Mouse (Mus musculus) brain, embryonic 14.5 days (tissue): ENCODE results near the gene Knstrn. TPM values are rescaled to one million over a fixed set of nuclear protein-coding genes. Genes with fewer than 3 reads are reported as not detected.

Source experiments
- DNase-seq: peaks from one replicate; pipeline ENCODE4 v3.0.0-alpha.2; 2011; ENCODE audit warnings: low read depth
- CTCF ChIP-seq: fragments of 200-500 bp; IDR thresholded peaks from 2 replicates; pipeline ENCODE4 v1.5.1; 2012; ENCODE audit warnings: inconsistent platforms, mild to moderate bottlenecking, moderate library complexity, borderline replicate concordance; ENCODE audit not compliant: insufficient read depth, insufficient read length; ENCODE audit errors: extremely low read depth
- POLR2A ChIP-seq: fragments of 200-500 bp; IDR thresholded peaks from 2 replicates; pipeline ENCODE4 v1.6.1; 2012; ENCODE audit warnings: mild to moderate bottlenecking, inconsistent platforms, borderline replicate concordance; ENCODE audit not compliant: poor library complexity, insufficient read depth, insufficient read length, severe bottlenecking; ENCODE audit errors: extremely low read depth
- polyA plus RNA-seq: library from polyadenylated mRNA; depleted of rRNA; stranded (reverse); fragments of >200 nt; gene quantifications from 2 replicates; pipeline ENCODE4 v1.2.3, GENCODE M21; 2012; rRNA removed

Knstrn gene
- polyA plus RNA-seq, 1 experiment, result 24.4 TPM

DNA sequence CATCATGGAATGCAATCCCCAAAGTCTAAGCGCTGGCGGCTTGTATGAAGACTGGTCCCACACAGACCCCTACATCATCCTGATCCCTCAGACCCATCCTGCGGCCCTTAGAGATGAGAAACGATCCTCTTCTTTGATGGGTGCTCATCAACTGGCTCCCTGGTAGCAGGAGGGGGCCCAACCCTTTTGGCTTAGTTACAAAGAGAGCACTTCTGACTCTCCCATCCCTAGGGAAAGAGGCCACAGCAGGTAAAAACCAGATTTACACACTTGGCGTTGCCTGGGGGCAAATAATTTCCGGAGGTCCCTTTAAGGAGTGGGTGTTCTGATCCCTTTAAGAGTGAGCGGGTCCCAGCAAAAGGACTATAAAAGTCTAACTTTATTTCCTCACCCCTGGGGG lies 83.6 kb downstream of the Knstrn start:
- no peak for DNase-seq
- TF ChIP-seq POLR2A, result no peak
- no peak for TF ChIP-seq CTCF

DNA sequence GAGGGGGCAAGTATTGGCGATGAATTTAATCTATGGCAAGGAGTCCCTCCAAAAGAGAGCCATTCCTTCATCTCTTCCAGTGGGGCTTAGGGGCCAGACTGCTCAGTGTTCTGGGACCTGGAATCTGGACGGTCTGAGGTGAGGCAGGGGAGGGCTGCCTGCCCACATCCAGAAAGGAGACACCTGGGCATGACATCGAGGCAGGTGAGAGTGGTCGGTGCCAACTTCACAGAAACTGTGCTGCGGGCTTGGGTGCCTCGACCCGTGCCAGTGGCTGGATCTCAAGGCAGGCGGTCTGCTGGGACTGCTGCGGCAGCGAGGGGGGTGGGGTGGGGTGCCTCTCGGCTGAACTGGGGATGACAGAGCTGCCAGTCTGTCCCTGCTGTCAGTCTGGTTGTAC lies 84.0 kb downstream of the Knstrn start:
- no peak for TF ChIP-seq POLR2A
- no peak for TF ChIP-seq CTCF

DNA sequence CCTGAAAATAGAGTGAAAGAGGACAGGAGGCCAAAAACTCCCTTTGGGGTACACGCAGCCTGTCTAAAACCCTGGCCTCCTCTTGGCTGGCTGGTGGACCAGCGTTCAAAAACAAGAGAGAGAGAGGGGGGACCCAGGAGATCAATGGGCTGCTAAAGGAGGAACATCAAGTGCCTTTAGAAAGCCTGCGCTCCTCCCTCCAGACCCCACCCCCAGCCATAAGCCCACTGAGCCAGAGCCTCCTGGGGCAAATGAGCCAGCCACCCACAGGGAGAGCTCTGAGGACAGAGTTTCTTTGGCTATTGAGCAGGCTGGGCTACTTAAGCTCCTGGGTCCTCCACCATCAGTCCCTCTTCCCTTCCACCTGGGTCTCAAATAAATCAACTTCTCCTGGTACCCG lies 85.0 kb downstream of the Knstrn start:
- DNase-seq, result no peak
- TF ChIP-seq CTCF (no peak), POLR2A (no peak)

More for the DNA sequence above, 84.0 kb downstream of the Knstrn start:
- no peak for DNase-seq

DNA sequence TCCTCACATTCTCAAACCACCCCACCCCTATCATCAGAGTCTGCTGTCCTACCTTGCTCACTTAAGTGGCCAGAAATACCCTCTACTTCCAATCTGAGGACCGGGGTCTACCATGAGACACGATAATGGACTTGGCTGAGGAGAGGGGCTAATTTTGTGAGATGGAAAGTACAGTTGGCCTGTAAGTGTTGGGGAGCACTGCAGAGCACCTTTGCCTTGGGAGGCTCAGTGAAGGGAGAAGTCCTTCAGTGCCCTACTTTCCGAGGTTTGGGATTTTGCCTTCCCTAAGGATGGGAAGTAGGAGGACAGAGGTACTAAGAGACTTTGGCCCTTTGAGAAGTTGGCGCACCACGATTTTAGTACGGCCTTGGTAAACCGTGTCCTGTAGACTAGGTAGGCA lies 85.5 kb downstream of the Knstrn start:
- DNase-seq, result no peak

DNA sequence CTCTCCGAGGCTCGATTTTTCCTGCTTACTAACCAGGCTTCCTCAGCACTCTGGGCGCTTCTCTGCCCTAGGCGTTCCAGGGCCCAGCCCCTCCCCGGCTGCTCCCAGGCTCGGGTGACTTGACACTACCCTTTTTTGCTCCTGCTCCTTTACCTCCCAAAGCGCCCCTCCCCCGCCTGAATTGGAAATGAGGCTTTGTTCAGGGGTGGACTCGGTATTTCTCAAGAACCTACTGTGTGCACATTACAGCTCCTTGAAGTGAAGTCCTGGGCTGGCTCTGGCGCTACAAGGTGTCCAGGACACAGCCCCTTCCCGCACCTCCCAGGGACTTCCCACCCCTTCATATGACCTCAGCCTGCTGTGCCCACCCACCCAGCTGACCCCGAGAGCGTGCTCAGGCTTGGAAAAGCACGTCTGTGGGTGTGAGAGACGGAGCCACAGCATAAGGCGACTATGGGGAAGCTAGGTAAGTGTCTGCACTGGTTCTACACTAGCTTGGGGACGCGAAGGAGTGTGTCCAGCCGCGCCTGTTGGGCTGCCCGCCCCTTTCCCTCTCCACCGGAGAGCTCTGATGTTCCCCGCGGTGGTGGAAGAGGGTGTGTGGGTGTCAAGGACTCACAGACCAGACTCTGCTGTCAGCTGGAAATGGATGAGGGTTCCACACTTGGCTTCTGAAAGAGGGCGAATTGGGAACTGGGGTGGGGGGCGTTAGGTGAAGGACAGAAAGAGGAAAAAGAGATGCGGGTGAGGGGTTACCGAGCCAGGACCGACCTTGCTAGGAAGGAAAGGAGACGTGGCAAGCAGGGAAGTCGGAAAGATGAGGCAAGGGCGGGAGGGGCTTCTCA lies 86.4 kb downstream of the Knstrn start, which contains the start of gene Bahd1:
Gene Bahd1, plus strand, starts transcription at position 397 of the 845 bp plus-strand sequence.
- peak; percentile 41 for DNase-seq

More for the DNA sequence above, 85.5 kb downstream of the Knstrn start:
- no peak for TF ChIP-seq CTCF
- TF ChIP-seq POLR2A, result no peak

GRCm38 (mm10) chr2:118900826-118901140 lies 87.0 kb downstream of the Knstrn start:
- TF ChIP-seq CTCF (no peak), POLR2A (no peak)
- peak; percentile 31 for DNase-seq

More for the DNA sequence above, 86.4 kb downstream of the Knstrn start, which contains the start of gene Bahd1:
- no peak for TF ChIP-seq CTCF
- no peak for TF ChIP-seq POLR2A

DNA sequence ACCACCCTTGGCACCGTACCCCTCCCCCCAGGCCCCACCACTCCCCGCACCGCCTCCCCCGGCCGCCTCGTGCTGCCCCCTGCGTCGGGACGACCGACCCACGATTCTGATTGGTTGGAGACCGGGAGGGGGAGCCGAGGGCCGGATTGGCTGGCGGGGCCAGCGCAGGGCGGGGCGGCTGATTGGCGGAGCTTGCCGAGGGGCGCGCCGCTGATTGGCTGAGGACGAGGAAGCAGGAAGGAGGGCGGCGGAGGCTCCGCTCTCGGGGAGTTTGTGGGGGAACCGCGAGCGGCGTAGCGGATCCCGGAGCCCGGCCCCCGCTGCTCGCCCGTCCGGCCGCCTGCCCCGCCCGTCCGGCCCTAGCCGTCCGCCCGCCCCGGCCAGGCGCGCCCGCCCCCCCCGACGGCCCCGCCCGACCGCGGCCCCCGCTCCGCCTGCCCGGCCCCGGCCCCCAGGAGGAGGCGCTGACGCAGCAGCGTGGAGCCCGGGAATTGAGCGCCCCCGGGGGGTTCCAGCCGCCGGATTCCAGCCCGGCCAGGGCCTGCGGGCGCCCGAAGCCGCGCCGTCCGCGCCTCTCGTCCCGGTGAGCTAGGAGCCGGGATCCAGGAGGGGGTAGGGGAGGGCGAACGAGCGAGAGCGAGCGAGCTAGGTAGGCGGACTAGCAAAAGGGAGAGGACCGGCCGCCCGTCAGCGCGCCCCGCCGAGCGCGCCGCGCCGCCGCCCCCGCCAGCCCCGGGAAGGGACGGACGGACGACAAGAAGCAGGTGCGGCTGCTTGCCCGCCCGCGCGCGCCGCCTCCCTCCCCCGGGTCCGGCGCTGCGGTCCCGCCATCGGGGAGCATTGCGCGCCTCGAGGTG lies 87.6 kb downstream of the Knstrn start:
- DNase-seq, result peak; percentile 99
- TF ChIP-seq POLR2A (peak; percentile 77; the same call in 1 of the 2 replicates), CTCF (no peak)

GRCm38 (mm10) chr2:118902051-118903025 lies 88.5 kb downstream of the Knstrn start:
- TF ChIP-seq CTCF, result no peak; the same call in 1 of the 2 replicates
- no peak for TF ChIP-seq POLR2A
- DNase-seq, result peak; percentile 62

GRCm38 (mm10) chr2:118903333-118903741 lies 89.5 kb downstream of the Knstrn start:
- TF ChIP-seq CTCF (no peak), POLR2A (no peak)
- DNase-seq, result peak; percentile 66

Other genes with a start within 250 kb of the Knstrn start
- 18.9 and 30.6 TPM in 2 replicates for gene Bub1b, start 215.8 kb upstream of the Knstrn start, polyA plus RNA-seq
- gene Pak6, start 150.7 kb upstream of the Knstrn start, polyA plus RNA-seq, result 24.9 and 41.3 TPM in 2 replicates
- 0.14 and 0.62 TPM in 2 replicates for gene Ankrd63, start 110.0 kb upstream of the Knstrn start, polyA plus RNA-seq
- gene Plcb2, start 85.6 kb upstream of the Knstrn start, polyA plus RNA-seq, result 0.95 and 1.1 TPM in 2 replicates
- gene Inafm2, start 68.2 kb upstream of the Knstrn start, polyA plus RNA-seq, result 11.1 and 11.7 TPM in 2 replicates
- 2.3 TPM in 2 replicates for gene Ccdc9b, start 51.3 kb upstream of the Knstrn start, polyA plus RNA-seq
- 0.16 TPM in 1 of 2 replicates, not detected in the other for gene Phgr1, start 41.2 kb upstream of the Knstrn start, polyA plus RNA-seq
- gene Disp2, start 34.3 kb upstream of the Knstrn start, polyA plus RNA-seq, result 75.9 and 108 TPM in 2 replicates
- 57.5 and 60.2 TPM in 2 replicates for gene Ivd, start 48.0 kb downstream of the Knstrn start, polyA plus RNA-seq
- 21.8 and 25.7 TPM in 2 replicates for gene Bahd1, start 86.4 kb downstream of the Knstrn start, polyA plus RNA-seq
- gene Chst14, start 112.5 kb downstream of the Knstrn start, polyA plus RNA-seq, result 8.4 and 10.7 TPM in 2 replicates
- gene Ccdc32, start 215.4 kb downstream of the Knstrn start, polyA plus RNA-seq, result 20.9 and 23.0 TPM in 2 replicates
- 8.0 and 8.4 TPM in 2 replicates for gene Rpusd2, start 220.8 kb downstream of the Knstrn start, polyA plus RNA-seq
- 2.4 and 3.3 TPM in 2 replicates for gene Knl1, start 233.1 kb downstream of the Knstrn start, polyA plus RNA-seq